Mouse (Mus musculus) intestine, embryonic 16.5 days (tissue): ENCODE results near the gene Psmd4. TPM values are rescaled to one million over a fixed set of nuclear protein-coding genes. Genes with fewer than 3 reads are reported as not detected.
A peak's percentile ranks its signal among the peaks of the same experiment; 100 is the strongest.

ENCODE experiments used
- ATAC-seq: fragments of 200-750 bp; cut with Nextera tagmentation; 2 replicates; pipeline ENCODE4 v1.8.0; 2017; ENCODE audit warnings: moderate TSS enrichment, moderate library complexity
- H3K27ac ChIP-seq: fragments of 300-500 bp; sonication (generic); 2 replicates; pipeline ENCODE4 v1.5.1; 2014; ENCODE audit warnings: mild to moderate bottlenecking, low read length
- H3K27me3 ChIP-seq: fragments of 300-500 bp; sonication (generic); replicated peaks from 2 replicates; pipeline ENCODE4 v1.6.1; 2014; ENCODE audit warnings: low read length, control low read depth, mixed read lengths; ENCODE audit not compliant: control insufficient read depth, insufficient read depth
- H3K36me3 ChIP-seq: fragments of 300-500 bp; sonication (generic); 2 replicates; pipeline ENCODE4 v1.6.1; 2014; ENCODE audit warnings: low read length, control low read depth; ENCODE audit not compliant: control insufficient read depth, insufficient read depth
- H3K4me1 ChIP-seq: fragments of 300-500 bp; sonication (generic); 2 replicates; pipeline ENCODE4 v1.6.1; 2014; ENCODE audit warnings: low read length, control low read depth, mixed read lengths; ENCODE audit not compliant: control insufficient read depth, insufficient read depth
- H3K4me2 ChIP-seq: fragments of 300-500 bp; sonication (generic); 2 replicates; pipeline ENCODE4 v1.6.1; 2014; ENCODE audit warnings: low read depth, low read length, control low read depth
- H3K4me3 ChIP-seq: fragments of 300-500 bp; sonication (generic); 2 replicates; pipeline ENCODE4 v1.5.1; 2014; ENCODE audit warnings: mild to moderate bottlenecking, low read length
- H3K9ac ChIP-seq: fragments of 300-500 bp; sonication (generic); 2 replicates; pipeline ENCODE4 v1.6.1; 2014; ENCODE audit warnings: low read depth, low read length
- H3K9me3 ChIP-seq: fragments of 300-500 bp; sonication (generic); 2 replicates; pipeline ENCODE4 v1.6.1; 2016; ENCODE audit warnings: low read length, control low read depth; ENCODE audit not compliant: control insufficient read depth
- WGBS: fragments of 180-500 bp; shearing (Covaris S2); extraction: QIAGEN DNeasy Blood & Tissue Kit; methylation state at CpG from one replicate; pipeline ENCODE4 v1.1.7; 2014; 5-methylcytosine and 5-hydroxymethylcytosine counted together
- polyA plus RNA-seq: library from polyadenylated mRNA; unstranded; fragments of >200 nt; fragmentation: Nextera tagmentation; extraction: Ambion mirVana; gene quantifications from 2 replicates; pipeline ENCODE4 v1.2.1, GENCODE M21; 2015

Psmd4 gene
- polyA plus RNA-seq = 196 and 226 TPM in 2 replicates

GRCm38 (mm10) chr3:95042166-95042837 lies at the start of gene Psmd4:
TSS of gene Psmd4 (minus strand) at chr3:95042614.
- no peaks in the 10 kb centered on the region for H3K36me3 ChIP-seq
- peak within 1 kb of the TSS; percentile 76 for H3K4me3 ChIP-seq
- H3K27ac ChIP-seq = peak within 1 kb of the TSS; percentile 49
- H3K9ac ChIP-seq = peak within 1 kb of the TSS; percentile 81
- H3K9me3 ChIP-seq = no peaks in the 10 kb centered on the region
- peak within 1 kb of the TSS; percentile 63 for H3K4me2 ChIP-seq
- no peaks in the 10 kb centered on the region for H3K27me3 ChIP-seq
- ATAC-seq = peak; percentile 99
- peaks cover 8% of the 10 kb centered on the region for H3K4me1 ChIP-seq
- under 1% methylated on average over 36 of the region's 36 CpGs for WGBS

DNA sequence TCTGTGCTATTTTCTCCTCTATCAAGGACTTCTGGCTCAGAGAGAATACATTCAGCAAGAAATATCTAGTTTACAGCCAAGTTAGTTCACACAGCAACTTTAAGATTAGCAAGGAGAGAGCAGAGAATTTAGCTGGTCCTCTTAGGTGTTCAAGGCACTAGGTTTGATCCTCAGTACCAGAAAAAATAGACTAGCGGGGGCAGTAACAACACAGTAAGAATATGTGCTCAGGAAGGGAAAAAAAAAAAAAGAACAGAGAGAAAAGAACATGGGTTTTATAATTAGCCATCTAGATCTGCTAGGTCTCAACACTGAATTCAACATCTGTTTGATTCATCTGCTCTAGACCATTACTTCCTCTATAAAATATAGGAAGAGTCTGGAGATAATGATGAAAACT lies 45.7 kb upstream of the Psmd4 start:
- Histone ChIP-seq H3K9me3 (no peaks in the 10 kb centered on the region), H3K4me1 (no peaks in the 10 kb centered on the region), H3K36me3 (no peaks in the 10 kb centered on the region), H3K27me3 (no peaks in the 10 kb centered on the region), H3K9ac (no peak overlapping the region), H3K4me3 (no peak overlapping the region), H3K27ac (no peak overlapping the region), H3K4me2 (no peak overlapping the region)
- no peak for ATAC-seq
- 92% methylated on average over 1 of the region's 1 CpGs for WGBS

- ATAC-seq = no peak
- H3K27ac ChIP-seq = no peak overlapping the region
- peaks cover 24% of the 10 kb centered on the region for H3K36me3 ChIP-seq
Measured at GRCm38 (mm10) chr3:95071606-95072005, 29.2 kb upstream of the Psmd4 start.

GRCm38 (mm10) chr3:95066570-95066969 lies 24.2 kb upstream of the Psmd4 start:
- no peak for ATAC-seq
- Histone ChIP-seq H3K9ac (no peak overlapping the region), H3K4me2 (no peak overlapping the region), H3K27ac (no peak overlapping the region), H3K36me3 (peaks cover 22% of the 10 kb centered on the region), H3K9me3 (no peaks in the 10 kb centered on the region), H3K27me3 (no peaks in the 10 kb centered on the region), H3K4me1 (no peaks in the 10 kb centered on the region), H3K4me3 (no peak overlapping the region)
- WGBS = 87% methylated on average over 11 of the region's 11 CpGs

More at GRCm38 (mm10) chr3:95071606-95072005, 29.2 kb upstream of the Psmd4 start:
- Histone ChIP-seq H3K27me3 (no peaks in the 10 kb centered on the region), H3K9me3 (no peaks in the 10 kb centered on the region), H3K9ac (no peak overlapping the region), H3K4me1 (no peaks in the 10 kb centered on the region), H3K4me3 (no peak overlapping the region), H3K4me2 (no peak overlapping the region)
- WGBS = 84% methylated on average over 2 of the region's 2 CpGs

DNA sequence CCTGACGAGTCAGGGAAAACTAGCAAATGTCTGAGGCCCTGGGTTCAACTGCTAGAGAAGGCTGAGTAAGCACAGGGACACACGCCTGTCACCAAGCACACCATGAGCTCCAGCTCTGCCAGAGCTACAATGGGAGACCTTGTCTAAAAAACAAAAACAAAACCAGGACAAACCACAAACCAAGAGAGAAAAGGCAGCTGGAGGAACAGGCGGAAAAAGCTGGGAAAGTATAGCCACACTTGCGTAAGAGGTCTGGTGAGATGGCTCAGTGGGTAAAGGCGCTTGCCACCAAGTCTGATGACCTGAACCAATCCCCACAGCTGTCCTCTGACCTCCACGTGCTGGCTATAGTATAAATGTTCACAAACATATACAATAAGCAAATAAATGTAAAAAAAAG lies 23.7 kb upstream of the Psmd4 start:
- H3K27me3 ChIP-seq = no peaks in the 10 kb centered on the region
- H3K27ac ChIP-seq = no peak overlapping the region
- 90% methylated on average over 6 of the region's 6 CpGs for WGBS
- ATAC-seq = no peak
- H3K9me3 ChIP-seq = no peaks in the 10 kb centered on the region
- H3K4me3 ChIP-seq = no peak overlapping the region
- H3K9ac ChIP-seq = no peak overlapping the region
- H3K36me3 ChIP-seq = peaks cover 22% of the 10 kb centered on the region
- no peaks in the 10 kb centered on the region for H3K4me1 ChIP-seq
- H3K4me2 ChIP-seq = no peak overlapping the region

DNA sequence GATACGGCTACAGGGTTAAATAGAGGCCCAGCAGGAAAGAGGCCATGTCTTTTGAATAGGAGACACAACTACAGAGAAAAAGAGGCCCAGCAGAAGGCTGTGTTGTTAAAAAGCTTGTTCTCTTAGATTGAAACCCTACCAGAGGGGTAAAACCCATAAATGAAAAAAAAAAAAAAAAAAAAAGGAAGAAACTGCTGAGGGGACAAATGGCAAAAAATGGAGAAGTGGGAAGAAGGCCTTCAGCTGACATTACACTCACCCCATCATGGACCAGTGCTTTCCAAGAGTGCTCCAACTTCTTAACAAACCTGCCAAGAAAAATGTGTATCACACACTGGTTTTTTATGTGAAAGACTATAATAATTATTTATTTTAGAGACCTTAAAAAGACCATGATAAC lies 23.1 kb upstream of the Psmd4 start:
- H3K4me2 ChIP-seq = no peak overlapping the region
- H3K27me3 ChIP-seq = no peaks in the 10 kb centered on the region
- 90% methylated on average over 1 of the region's 1 CpGs for WGBS
- no peak overlapping the region for H3K27ac ChIP-seq
- H3K36me3 ChIP-seq = peaks cover 23% of the 10 kb centered on the region
- no peaks in the 10 kb centered on the region for H3K4me1 ChIP-seq
- no peak overlapping the region for H3K9ac ChIP-seq
- no peak overlapping the region for H3K4me3 ChIP-seq
- H3K9me3 ChIP-seq = no peaks in the 10 kb centered on the region
- ATAC-seq = no peak

DNA sequence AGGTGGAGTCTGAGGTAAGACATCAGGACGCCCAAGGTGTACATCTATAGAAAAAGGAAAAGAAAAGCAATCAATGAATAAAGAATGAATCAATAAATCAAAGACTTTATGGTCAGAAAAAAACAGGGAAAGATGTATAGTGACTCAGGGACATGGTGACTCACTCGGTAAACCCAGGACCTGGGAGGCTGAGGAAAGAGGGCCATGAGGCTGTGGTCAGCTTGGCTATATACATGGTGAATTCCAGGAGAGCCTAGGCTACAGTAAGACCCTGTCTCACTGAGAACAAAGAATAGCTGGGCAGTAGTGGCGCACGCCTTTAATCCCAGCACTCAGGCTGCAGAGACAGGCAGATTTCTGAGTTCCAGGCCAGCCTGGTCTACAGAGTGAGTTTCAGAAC lies 21.3 kb upstream of the Psmd4 start:
- H3K4me1 ChIP-seq = no peaks in the 10 kb centered on the region
- no peak overlapping the region for H3K4me3 ChIP-seq
- no peak for ATAC-seq
- no peak overlapping the region for H3K4me2 ChIP-seq
- H3K27me3 ChIP-seq = no peaks in the 10 kb centered on the region
- no peak overlapping the region for H3K27ac ChIP-seq
- no peak overlapping the region for H3K9ac ChIP-seq
- H3K9me3 ChIP-seq = no peaks in the 10 kb centered on the region
- peaks cover 27% of the 10 kb centered on the region for H3K36me3 ChIP-seq
- 94% methylated on average over 4 of the region's 4 CpGs for WGBS

- Histone ChIP-seq H3K4me2 (no peak overlapping the region), H3K27me3 (no peaks in the 10 kb centered on the region), H3K4me3 (no peak overlapping the region), H3K9ac (no peak overlapping the region), H3K4me1 (peaks cover 13% of the 10 kb centered on the region), H3K27ac (no peak overlapping the region; the same call in 1 of the 2 replicates), H3K9me3 (no peaks in the 10 kb centered on the region), H3K36me3 (peaks cover 10% of the 10 kb centered on the region; the same call in 1 of the 2 replicates)
- ATAC-seq = peak; percentile 41; the same call in 1 of the 2 replicates
- WGBS = 68% methylated on average over 8 of the region's 8 CpGs
Measured at GRCm38 (mm10) chr3:95058078-95058477, 15.7 kb upstream of the Psmd4 start.

DNA sequence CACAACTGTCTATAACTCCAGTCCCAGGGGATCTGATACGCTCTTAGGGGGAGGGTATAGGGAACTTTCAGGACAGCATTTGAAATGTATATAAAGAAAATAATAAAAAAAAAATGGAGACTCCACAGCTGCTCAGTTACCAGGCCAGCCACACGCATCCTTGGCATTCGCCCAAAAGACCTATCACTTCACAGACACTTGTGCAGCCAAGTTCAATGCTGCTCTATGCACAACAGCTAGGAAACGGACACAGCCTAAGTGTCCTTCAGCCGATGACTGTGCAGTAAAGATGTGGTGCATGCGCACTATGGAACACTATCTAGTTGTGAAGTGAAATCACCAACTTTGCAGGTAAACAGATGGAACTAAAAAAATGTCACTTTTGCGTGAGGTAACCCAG lies 13.9 kb upstream of the Psmd4 start:
- Histone ChIP-seq H3K9ac (no peak overlapping the region), H3K4me3 (no peak overlapping the region), H3K36me3 (peaks cover 5% of the 10 kb centered on the region; the same call in 1 of the 2 replicates), H3K4me2 (no peak overlapping the region), H3K27ac (0 out of 2 replicates have a peak overlapping the region, but pooled peaks have one; percentile 11), H3K9me3 (no peaks in the 10 kb centered on the region), H3K27me3 (no peaks in the 10 kb centered on the region), H3K4me1 (peaks cover 13% of the 10 kb centered on the region)
- WGBS = 71% methylated on average over 7 of the region's 7 CpGs
- no peak for ATAC-seq
